8 mouse cellular contexts compared by ENCODE assay signal in genomic region chr8:123729786-123730411, GRCm38 (mm10).
A peak's percentile ranks its signal among the peaks of the same experiment; 100 is the strongest.
DNase-seq lines count a peak whose midpoint lies in the region; ATAC-seq lines count a peak whose summit lies in the region.

No protein-coding gene starts in this region.

- no peaks in the 10 kb centered on the region for H3K9me3 ChIP-seq in heart, embryonic 10.5 days
- H3K9me3 ChIP-seq in neural tube, embryonic 12.5 days, result no peaks in the 10 kb centered on the region
- no peaks in the 10 kb centered on the region for H3K9me3 ChIP-seq in hindbrain, embryonic 14.5 days (ENCODE audit: control insufficient read depth, low read length)
- H3K9me3 ChIP-seq in stomach, embryonic 15.5 days, result no peaks in the 10 kb centered on the region

- no peak overlapping the region for H3K4me3 ChIP-seq in heart, embryonic 10.5 days
- H3K4me3 ChIP-seq in neural tube, embryonic 12.5 days, result no peak overlapping the region
- no peak overlapping the region for H3K4me3 ChIP-seq in hindbrain, embryonic 14.5 days (replicated peaks; ENCODE audit: low read length)
- H3K4me3 ChIP-seq in stomach, embryonic 15.5 days (replicated peaks), result no peak overlapping the region

- peaks cover 14% of the 10 kb centered on the region; the same call in 1 of the 2 replicates for H3K27me3 ChIP-seq in heart, embryonic 10.5 days (ENCODE audit: insufficient read depth, poor library complexity, severe bottlenecking)
- 0 out of 2 replicates have a peak, but pooled peaks cover 9% of the 10 kb centered on the region for H3K27me3 ChIP-seq in neural tube, embryonic 12.5 days (replicated peaks)
- H3K27me3 ChIP-seq in hindbrain, embryonic 14.5 days (ENCODE audit: control insufficient read depth, insufficient read depth, low read length), result no peaks in the 10 kb centered on the region; the same call in 1 of the 2 replicates
- no peaks in the 10 kb centered on the region for H3K27me3 ChIP-seq in stomach, embryonic 15.5 days (replicated peaks)

- no peak for ATAC-seq in neural tube, embryonic 12.5 days (ENCODE audit: low FRiP score, low read depth)
- ATAC-seq in hindbrain, embryonic 14.5 days (ENCODE audit: low FRiP score), result peak; percentile 59
- no peak for ATAC-seq in stomach, embryonic 15.5 days (ENCODE audit: insufficient read depth, low FRiP score, low read depth)

- no peak overlapping the region for H3K9ac ChIP-seq in neural tube, embryonic 12.5 days
- H3K9ac ChIP-seq in hindbrain, embryonic 14.5 days, result 0 out of 2 replicates have a peak overlapping the region, but pooled peaks have one; percentile 34
- no peak overlapping the region for H3K9ac ChIP-seq in stomach, embryonic 15.5 days

- H3K27ac ChIP-seq in heart, embryonic 10.5 days, result peak overlapping the region; percentile 78
- no peak overlapping the region for H3K27ac ChIP-seq in neural tube, embryonic 12.5 days
- H3K27ac ChIP-seq in hindbrain, embryonic 14.5 days, result peak overlapping the region; percentile 71
- no peak overlapping the region; the same call in 1 of the 2 replicates for H3K27ac ChIP-seq in stomach, embryonic 15.5 days

- no peaks in the 10 kb centered on the region for H3K36me3 ChIP-seq in heart, embryonic 10.5 days
- no peaks in the 10 kb centered on the region for H3K36me3 ChIP-seq in neural tube, embryonic 12.5 days
- H3K36me3 ChIP-seq in hindbrain, embryonic 14.5 days (replicated peaks; ENCODE audit: control insufficient read depth, insufficient read depth), result no peaks in the 10 kb centered on the region
- H3K36me3 ChIP-seq in stomach, embryonic 15.5 days, result no peaks in the 10 kb centered on the region

- peaks cover 62% of the 10 kb centered on the region for H3K4me1 ChIP-seq in heart, embryonic 10.5 days
- H3K4me1 ChIP-seq in neural tube, embryonic 12.5 days, result peaks cover 19% of the 10 kb centered on the region
- peaks cover 36% of the 10 kb centered on the region for H3K4me1 ChIP-seq in hindbrain, embryonic 14.5 days (replicated peaks; ENCODE audit: control insufficient read depth, insufficient read depth, low read length)
- H3K4me1 ChIP-seq in stomach, embryonic 15.5 days, result peaks cover 18% of the 10 kb centered on the region

- H3K4me2 ChIP-seq in neural tube, embryonic 12.5 days (replicated peaks), result peak overlapping the region; percentile 38
- H3K4me2 ChIP-seq in hindbrain, embryonic 14.5 days (replicated peaks), result peak overlapping the region; percentile 40; the same call in 1 of the 2 replicates
- H3K4me2 ChIP-seq in stomach, embryonic 15.5 days, result peak overlapping the region; percentile 24

- WGBS in heart, embryonic 10.5 days, result 56% methylated on average over 13 of the region's 13 CpGs
- 65% methylated on average over 13 of the region's 13 CpGs for WGBS in neural tube, embryonic 12.5 days
- WGBS in hindbrain, embryonic 14.5 days, result 46% methylated on average over 13 of the region's 13 CpGs
- 41% methylated on average over 13 of the region's 13 CpGs for WGBS in stomach, embryonic 15.5 days

- DNase-seq in heart, embryonic 10.5 days (ENCODE audit: low spot score), result no peak
- no peak for DNase-seq in heart, adult 18-20 months
- DNase-seq in neural tube, embryonic 10.5 days (ENCODE audit: extremely low spot score, low spot score), result no peak
- peak; percentile 56 for DNase-seq in hindbrain, embryonic 14.5 days (ENCODE audit: low spot score)
- DNase-seq in urinary bladder, adult 2 months (ENCODE audit: low spot score), result no peak
- DNase-seq in liver, result no peak

Comparison
In these comparisons a context has a peak if more than half of its experiments do, and no peak if none do; other contexts are left out.
1. H3K27ac ChIP-seq: peak in heart, embryonic 10.5 days (single experiment) and hindbrain, embryonic 14.5 days (single experiment); none in neural tube, embryonic 12.5 days (single experiment) and stomach, embryonic 15.5 days (single experiment).
2. Peak in every context shown above with its lines, with median percentiles within 50 percentile points of each other: H3K4me2 ChIP-seq.